Mouse (Mus musculus) splenic B cell, adult 2 months (primary cell): ENCODE measurements around the gene Slc7a5.

Source experiments
- DNase-seq: peaks from one replicate; pipeline ENCODE4 v3.0.0-alpha.2; 2011; ENCODE audit warnings: low read depth, low spot score
- H3K27me3 ChIP-seq: 2 replicates; pipeline ENCODE4 v1.6.1; 2012; ENCODE audit warnings: mild to moderate bottlenecking, low read length, moderate library complexity, mixed read lengths; ENCODE audit not compliant: control insufficient read depth, poor library complexity, insufficient read depth, severe bottlenecking
- H3K36me3 ChIP-seq: 2 replicates; pipeline ENCODE4 v1.6.1; 2012; ENCODE audit warnings: mild to moderate bottlenecking, low read length, moderate library complexity, mixed read lengths; ENCODE audit not compliant: control insufficient read depth, poor library complexity, insufficient read depth, severe bottlenecking

The Slc7a5 gene

DNA sequence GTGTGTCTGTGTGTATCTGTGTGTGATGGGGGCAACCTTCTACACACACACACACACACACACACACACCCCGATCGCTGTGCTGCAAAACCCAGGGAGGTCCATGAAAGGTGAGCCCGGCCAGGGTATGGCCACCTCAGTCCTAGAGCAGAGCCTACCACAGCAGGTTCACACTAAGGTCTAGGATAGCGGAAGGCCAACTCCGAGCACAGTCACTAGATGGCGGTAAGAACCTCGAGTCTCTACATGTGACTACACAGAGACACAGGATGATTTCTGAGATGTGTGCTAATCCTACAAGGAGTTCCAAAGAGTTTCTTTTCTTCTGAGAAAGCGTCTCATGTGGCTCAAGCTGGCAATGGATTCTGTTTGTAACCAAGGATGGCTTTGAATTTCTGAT is 19.8 kb upstream of the Slc7a5 start:
- peak; percentile 69 for DNase-seq
- no peaks in the 10 kb centered on the region for H3K27me3 ChIP-seq

DNA sequence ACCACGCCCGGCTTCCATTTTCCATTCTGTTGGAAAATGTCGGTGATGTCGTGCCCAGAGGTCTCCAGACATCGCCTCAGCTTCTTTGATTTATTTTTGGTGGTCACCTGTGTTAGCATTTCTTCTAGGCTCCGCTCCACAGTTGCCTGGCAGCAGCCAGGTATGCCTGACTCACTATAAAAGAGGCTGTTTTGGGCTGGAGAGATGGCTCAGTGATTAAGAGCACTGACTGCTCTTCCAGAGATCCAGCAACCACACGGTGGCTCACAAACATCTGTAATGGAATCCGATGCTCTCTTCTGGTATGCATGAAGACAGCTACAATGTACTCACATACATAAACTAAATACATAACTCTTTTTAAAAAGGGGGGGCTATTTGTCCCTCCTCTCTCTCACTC is 18.8 kb upstream of the Slc7a5 start:
- no peak for DNase-seq
- Histone ChIP-seq H3K27me3 (no peaks in the 10 kb centered on the region), H3K36me3 (no peaks in the 10 kb centered on the region)

More for the DNA sequence above, 19.8 kb upstream of the Slc7a5 start:
- H3K36me3 ChIP-seq: no peaks in the 10 kb centered on the region

DNA sequence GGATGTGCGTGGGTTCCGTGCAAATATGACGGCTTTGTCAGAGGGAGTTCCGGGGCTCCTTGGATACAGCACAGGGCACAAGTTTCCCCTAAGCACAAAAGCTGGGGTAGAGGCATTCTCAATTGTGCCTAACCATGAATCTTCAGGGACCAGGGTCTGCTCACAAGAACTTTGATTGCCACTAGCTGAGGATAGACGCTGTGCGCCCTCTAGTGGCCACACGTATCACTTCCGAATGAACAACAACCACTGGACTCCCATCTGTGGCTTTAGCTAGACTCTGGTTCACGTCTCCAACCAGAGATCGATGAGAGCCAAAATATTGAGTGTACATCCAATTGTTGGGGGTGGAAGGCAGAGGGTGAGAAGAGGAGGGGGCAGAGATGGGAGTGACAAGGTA is 18.1 kb upstream of the Slc7a5 start:
- peak; percentile 85 for DNase-seq
- Histone ChIP-seq H3K27me3 (no peaks in the 10 kb centered on the region), H3K36me3 (no peaks in the 10 kb centered on the region)

DNA sequence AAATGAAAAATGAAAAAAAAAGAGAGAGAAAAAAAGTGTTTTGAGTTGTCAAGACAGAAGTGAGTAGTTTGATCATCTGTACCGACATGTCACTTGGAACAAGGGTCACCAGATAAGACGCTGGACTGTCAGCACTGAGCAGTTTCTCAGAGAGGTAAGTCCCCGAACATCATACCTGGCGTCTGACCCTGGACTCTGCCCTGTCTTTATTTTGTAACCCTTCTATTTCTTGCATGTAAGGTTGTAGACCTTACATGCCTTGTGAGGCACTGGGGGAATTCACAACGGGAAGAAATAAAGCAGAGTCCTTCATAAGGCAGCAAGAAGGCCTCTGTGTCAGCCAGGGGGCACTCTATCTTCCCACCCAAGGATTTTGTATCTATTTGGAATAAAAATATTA is 17.2 kb upstream of the Slc7a5 start:
- H3K36me3 ChIP-seq: no peaks in the 10 kb centered on the region
- DNase-seq: no peak
- H3K27me3 ChIP-seq: no peaks in the 10 kb centered on the region

DNA sequence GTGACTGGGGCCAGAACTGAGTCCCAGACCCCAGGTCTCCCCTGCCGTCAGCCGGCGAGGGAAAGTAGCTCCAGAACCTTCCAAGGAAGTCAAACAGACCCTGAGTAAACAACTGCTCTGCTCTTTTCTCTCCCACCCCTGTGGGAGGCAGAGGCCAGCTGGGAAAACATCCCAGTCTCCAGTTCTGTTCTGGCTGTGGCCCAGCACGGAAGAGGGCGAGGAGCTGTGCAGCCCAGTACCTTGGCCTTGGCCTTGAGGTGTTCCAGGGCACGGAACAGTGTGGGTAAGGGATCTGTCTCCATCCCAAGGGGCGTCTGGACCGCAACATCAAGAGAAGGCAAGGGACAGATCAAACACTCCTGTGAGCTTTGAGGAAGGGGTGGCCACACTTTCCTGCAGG is 14.6 kb upstream of the Slc7a5 start:
- no peaks in the 10 kb centered on the region for H3K27me3 ChIP-seq
- H3K36me3 ChIP-seq: no peaks in the 10 kb centered on the region
- no peak for DNase-seq

DNA sequence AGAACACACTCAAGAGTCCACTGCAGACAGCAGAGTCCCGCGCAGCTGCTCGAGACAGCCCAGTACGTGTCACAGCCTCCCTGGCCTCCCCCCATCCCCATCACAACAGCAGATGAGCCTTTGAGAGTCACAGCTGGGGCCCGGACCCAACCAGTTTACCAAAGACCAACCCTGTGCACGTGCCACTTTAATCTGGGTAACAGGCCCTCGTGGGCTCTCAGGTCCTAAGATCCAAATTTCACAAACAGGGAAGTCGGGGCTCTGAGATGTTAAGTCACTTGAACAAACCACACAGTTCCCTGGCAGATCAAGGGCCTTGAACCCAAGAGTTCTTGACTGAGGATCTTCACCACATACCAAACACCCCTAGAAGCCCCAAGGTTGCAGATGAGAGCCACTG is 14.1 kb upstream of the Slc7a5 start:
- Histone ChIP-seq H3K36me3 (no peaks in the 10 kb centered on the region), H3K27me3 (no peaks in the 10 kb centered on the region)
- no peak for DNase-seq

DNA sequence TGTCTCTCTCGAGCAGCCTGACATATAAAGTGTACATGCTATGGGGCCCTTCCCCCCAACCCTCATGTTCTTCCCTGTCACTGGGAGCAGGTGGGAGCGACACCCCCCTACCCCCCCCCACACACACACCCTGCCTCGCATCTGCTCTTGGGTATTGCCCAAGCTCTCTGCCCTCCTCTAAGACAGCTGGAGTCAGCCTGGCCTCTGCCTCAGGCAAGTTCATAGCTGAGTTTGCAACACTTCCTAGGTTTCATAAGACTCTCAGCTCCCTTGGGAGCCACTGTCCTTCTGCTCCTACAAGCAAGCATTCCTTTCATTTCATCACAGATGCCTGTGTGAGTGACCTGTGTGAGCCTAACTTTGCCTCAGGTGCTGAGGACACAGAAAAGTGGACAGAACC is 12.2 kb upstream of the Slc7a5 start:
- H3K27me3 ChIP-seq: no peaks in the 10 kb centered on the region
- DNase-seq: no peak
- H3K36me3 ChIP-seq: no peaks in the 10 kb centered on the region

DNA sequence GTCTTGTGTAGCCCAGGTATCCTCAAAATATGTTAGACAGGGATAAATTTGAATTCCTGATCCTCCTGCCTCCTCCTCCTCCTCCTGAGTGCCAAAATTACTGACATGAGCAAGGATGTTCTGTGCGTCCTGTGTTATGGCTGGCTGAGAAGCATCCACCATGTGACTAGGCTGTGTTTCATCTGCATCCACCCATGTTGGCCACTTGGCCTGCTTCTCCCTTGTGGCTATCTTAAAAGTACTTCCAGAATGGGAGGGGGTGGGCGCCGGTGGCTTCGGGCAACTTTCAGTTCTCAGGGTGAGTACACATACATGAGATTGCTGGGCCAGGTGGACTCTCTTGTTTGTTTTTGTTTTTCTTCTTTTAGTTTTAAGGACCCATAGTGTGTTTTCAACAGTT is 11.7 kb upstream of the Slc7a5 start:
- no peak for DNase-seq
- no peaks in the 10 kb centered on the region for H3K27me3 ChIP-seq
- no peaks in the 10 kb centered on the region for H3K36me3 ChIP-seq

DNA sequence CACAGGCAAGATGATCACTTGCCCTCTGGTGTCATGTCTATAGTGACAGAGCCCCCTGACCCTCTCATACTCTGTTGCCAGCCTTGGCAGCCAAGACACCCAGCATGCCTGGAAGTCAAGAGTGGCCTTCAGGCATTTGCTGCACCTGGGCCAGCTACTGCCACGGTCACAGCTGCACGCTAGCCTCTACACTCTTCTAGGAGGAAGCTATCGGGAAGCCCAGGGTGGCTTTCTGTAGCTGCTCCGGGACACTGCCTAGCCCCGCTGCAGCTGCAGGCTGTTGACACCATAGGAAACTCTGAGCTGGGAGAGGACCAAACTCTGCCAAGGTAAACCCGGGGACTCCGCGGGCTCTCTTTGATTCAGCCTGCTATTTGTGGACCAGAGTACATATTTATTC is 5.9 kb upstream of the Slc7a5 start:
- DNase-seq: no peak
- Histone ChIP-seq H3K36me3 (no peaks in the 10 kb centered on the region), H3K27me3 (no peaks in the 10 kb centered on the region)

DNA sequence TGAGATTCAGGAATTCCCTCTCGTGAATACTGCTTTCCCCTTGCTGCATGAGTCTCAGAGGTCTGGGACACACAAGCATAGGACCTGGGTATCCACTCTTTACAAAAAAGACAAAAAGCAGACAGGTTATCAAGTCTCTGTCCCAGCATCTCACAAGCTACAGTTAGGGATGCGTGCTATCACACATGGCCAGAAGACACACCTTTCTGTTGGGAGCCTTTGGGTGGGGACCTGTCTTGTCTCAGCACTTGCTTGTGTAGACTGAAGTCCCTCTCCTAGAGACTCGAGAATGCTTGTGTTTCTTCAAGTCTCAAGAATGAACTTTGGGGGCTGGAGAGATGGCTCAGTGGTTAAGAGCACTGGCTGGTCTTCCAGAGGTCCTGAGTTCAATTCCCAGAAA is 5.3 kb upstream of the Slc7a5 start:
- no peaks in the 10 kb centered on the region for H3K36me3 ChIP-seq
- no peaks in the 10 kb centered on the region for H3K27me3 ChIP-seq
- DNase-seq: no peak

DNA sequence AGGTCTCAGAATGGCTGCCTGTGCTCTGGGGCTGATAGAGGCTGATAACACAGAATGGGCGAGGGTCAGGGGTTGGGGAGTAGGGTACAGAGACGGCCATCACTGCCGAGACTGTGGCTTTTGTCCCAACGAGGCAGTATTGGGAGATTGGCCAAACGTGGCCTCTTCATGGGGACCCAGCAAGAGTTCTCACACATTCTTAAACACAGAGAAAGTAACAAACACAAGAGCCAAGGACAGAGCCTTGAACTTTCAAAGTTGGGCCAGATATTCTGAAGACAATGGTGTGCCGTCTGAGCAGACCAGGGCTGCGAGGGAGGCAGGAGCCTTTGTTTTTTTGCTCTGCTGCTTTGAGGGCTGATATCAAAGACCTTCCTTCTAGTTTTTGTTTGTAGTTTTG is 4.5 kb upstream of the Slc7a5 start:
- Histone ChIP-seq H3K36me3 (no peaks in the 10 kb centered on the region), H3K27me3 (no peaks in the 10 kb centered on the region)
- no peak for DNase-seq

DNA sequence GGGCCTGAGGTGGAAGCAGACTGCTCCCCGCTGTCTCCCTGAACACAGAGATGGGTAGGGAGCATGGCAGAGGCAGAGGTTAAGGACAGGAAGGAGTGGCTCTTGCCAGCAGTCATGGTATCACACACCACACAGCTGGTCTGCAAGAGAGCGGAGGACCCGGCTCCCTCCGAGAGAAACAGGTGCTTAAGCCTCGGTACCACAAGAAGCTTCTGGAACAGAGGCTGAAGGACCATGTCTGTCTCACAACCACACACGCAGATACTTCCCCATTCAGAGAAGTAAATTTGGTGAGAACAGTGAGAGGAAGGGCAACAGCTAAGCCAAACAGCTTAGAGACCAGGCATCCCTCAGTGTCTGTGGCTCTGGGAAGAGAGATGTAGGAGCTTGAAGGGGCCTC is 3.9 kb upstream of the Slc7a5 start:
- no peaks in the 10 kb centered on the region for H3K27me3 ChIP-seq

DNA sequence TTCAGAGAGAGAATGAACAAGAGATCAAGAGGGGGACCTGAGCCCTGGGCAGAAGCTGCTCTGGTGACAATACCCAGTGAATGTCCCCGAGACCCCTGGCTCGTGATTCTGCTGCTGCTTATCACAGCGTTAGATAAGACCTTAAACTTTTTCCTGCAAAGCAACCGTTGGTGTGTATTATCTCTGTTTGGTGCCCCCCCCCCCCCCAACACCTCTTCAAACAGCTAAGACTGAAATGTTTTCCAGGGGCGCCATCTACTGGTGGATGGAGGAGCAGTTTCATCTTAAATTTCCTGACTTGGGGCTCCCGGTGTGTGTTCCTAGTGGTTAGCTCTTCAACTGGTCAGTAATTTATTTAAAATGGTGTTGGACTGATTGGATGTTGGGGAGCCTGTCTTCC is 2.2 kb upstream of the Slc7a5 start:
- Histone ChIP-seq H3K36me3 (no peaks in the 10 kb centered on the region), H3K27me3 (no peaks in the 10 kb centered on the region)
- peak; percentile 91 for DNase-seq

More for the DNA sequence above, 3.9 kb upstream of the Slc7a5 start:
- H3K36me3 ChIP-seq: no peaks in the 10 kb centered on the region
- DNase-seq: no peak

DNA sequence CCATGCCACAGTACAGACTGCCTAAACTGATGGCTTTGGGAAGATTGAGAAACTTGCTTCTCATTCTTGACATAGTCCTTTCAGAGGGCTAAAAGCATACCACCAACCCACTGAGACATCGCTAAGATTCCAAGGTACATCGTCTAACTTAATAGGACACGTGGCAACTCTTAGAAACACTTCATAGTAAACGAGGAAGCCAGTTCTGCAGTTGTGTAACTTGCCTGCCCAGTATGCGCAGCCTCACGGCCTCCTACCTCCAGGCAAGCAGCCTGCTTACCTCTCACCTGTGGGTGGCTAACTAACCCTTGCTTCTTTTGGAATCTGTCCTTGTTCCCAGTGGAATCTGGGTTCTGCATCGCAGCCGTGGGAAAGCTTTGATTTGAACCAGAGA is 1.7 kb upstream of the Slc7a5 start:
- H3K36me3 ChIP-seq: no peaks in the 10 kb centered on the region
- H3K27me3 ChIP-seq: no peaks in the 10 kb centered on the region
- no peak for DNase-seq

DNA sequence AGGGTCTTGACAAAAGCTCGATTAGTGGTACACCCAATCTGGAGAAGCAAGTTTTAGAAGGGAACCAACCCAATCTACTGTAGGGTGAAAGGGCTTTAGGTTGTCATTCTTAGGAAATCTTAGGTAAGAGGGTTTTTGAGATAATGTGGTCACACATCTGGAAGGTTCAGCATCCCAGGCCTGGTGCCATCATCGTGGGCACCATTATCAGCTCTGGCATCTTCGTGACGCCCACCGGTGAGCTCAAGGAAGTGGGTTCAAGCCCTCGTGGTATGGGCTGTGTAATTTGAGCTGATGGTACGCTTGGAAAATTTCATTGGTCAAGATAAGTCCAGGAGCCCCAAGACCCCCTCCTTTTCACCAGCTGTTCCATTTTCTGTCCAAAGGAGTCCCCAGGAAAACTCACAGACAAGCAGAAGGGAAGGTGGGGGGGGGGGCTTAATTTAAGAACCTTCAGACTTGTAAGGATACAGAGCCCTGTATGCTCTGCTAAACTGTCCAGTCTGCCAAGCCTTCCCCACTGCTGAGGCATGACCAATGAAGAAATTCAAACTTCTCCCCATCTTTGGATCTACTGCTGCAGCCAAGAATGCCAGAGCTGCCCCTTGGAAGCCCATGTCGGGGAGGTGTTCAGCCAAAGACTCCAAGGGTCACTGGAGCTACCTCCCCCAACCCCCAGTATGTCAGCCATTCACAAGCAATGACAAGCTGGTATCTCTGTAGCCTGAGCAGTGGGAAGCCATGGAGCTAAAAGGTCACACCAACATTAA is 1.1 kb upstream of the Slc7a5 start:
- H3K27me3 ChIP-seq: no peaks in the 10 kb centered on the region
- H3K36me3 ChIP-seq: no peaks in the 10 kb centered on the region
- DNase-seq: no peak
